Mouse (Mus musculus): ENCODE measurements at regions not wholly inside any gene's neighbourhood (a gene's known extent, or its start where the extent isn't known, plus 50 kb on each side); places are given as distances from the start of the nearest gene placed in this dataset.

GRCm38 (mm10) chr15:85660528-85661392 lies 74.0 kb upstream of the Ppara start:
- no peak for ATAC-seq (ENCODE audit: insufficient number of reproducible peaks, low FRiP score, low TSS enrichment)

GRCm38 (mm10) chr15:85661393-85661690 lies 73.4 kb upstream of the Ppara start:
- no peak for ATAC-seq (ENCODE audit: insufficient number of reproducible peaks, low FRiP score, low TSS enrichment)

GRCm38 (mm10) chr15:85661771-85662170 lies 73.0 kb upstream of the Ppara start:
- no peak for ATAC-seq (ENCODE audit: insufficient number of reproducible peaks, low FRiP score, low TSS enrichment)

GRCm38 (mm10) chr15:85662271-85662670 lies 72.5 kb upstream of the Ppara start:
- no peak for ATAC-seq (ENCODE audit: insufficient number of reproducible peaks, low FRiP score, low TSS enrichment)

- ATAC-seq (ENCODE audit: insufficient number of reproducible peaks, low FRiP score, low TSS enrichment) = no peak
Measured at GRCm38 (mm10) chr15:85662673-85663072, 72.1 kb upstream of the Ppara start.

GRCm38 (mm10) chr15:85663757-85664431 lies 70.9 kb upstream of the Ppara start:
- ATAC-seq (ENCODE audit: insufficient number of reproducible peaks, low FRiP score, low TSS enrichment) = 0 out of 2 replicates have a peak, but pooled peaks have one; percentile 18

- ATAC-seq (ENCODE audit: insufficient number of reproducible peaks, low FRiP score, low TSS enrichment) = no peak
Measured at GRCm38 (mm10) chr15:85664432-85664828, 70.4 kb upstream of the Ppara start.

GRCm38 (mm10) chr15:85665181-85665821 lies 69.5 kb upstream of the Ppara start:
- ATAC-seq (ENCODE audit: insufficient number of reproducible peaks, low FRiP score, low TSS enrichment) = no peak

- ATAC-seq (ENCODE audit: insufficient number of reproducible peaks, low FRiP score, low TSS enrichment) = no peak
Measured at GRCm38 (mm10) chr15:85666496-85666895, 68.3 kb upstream of the Ppara start.

GRCm38 (mm10) chr15:85667381-85667791 lies 67.4 kb upstream of the Ppara start:
- ATAC-seq (ENCODE audit: insufficient number of reproducible peaks, low FRiP score, low TSS enrichment) = no peak

- ATAC-seq (ENCODE audit: insufficient number of reproducible peaks, low FRiP score, low TSS enrichment) = no peak
Measured at GRCm38 (mm10) chr15:85667906-85668590, 66.7 kb upstream of the Ppara start.

GRCm38 (mm10) chr15:85668871-85669651 lies 65.7 kb upstream of the Ppara start:
- ATAC-seq (ENCODE audit: insufficient number of reproducible peaks, low FRiP score, low TSS enrichment) = no peak

GRCm38 (mm10) chr15:85669652-85670175 lies 65.1 kb upstream of the Ppara start:
- peak; percentile 53 for ATAC-seq (ENCODE audit: insufficient number of reproducible peaks, low FRiP score, low TSS enrichment)

- peak; percentile 37 for ATAC-seq (ENCODE audit: insufficient number of reproducible peaks, low FRiP score, low TSS enrichment)
Measured at GRCm38 (mm10) chr15:85670176-85670788, 64.5 kb upstream of the Ppara start.

GRCm38 (mm10) chr15:85670789-85671700 lies 63.7 kb upstream of the Ppara start:
- peak; percentile 45; the same call in 1 of the 2 replicates for ATAC-seq (ENCODE audit: insufficient number of reproducible peaks, low FRiP score, low TSS enrichment)

- ATAC-seq (ENCODE audit: insufficient number of reproducible peaks, low FRiP score, low TSS enrichment) = no peak
Measured at GRCm38 (mm10) chr15:85671701-85672191, 63.0 kb upstream of the Ppara start.

GRCm38 (mm10) chr15:85672376-85672775 lies 62.4 kb upstream of the Ppara start:
- ATAC-seq (ENCODE audit: insufficient number of reproducible peaks, low FRiP score, low TSS enrichment) = no peak

GRCm38 (mm10) chr15:85672931-85673330 lies 61.9 kb upstream of the Ppara start:
- ATAC-seq (ENCODE audit: insufficient number of reproducible peaks, low FRiP score, low TSS enrichment) = no peak
